Mouse (Mus musculus): ENCODE results near the gene Grik4.
"Not testable (repeated sequence)": the region's sequence is repeated elsewhere in the genome, so short reads cannot be mapped to it uniquely, and the experiment has no call there.

Grik4 gene

GRCm38 (mm10) chr9:42808394-42808793 lies 135.9 kb downstream of the Grik4 start:
- no peak for ATAC-seq (ENCODE audit: insufficient number of reproducible peaks, low FRiP score, low TSS enrichment)

DNA sequence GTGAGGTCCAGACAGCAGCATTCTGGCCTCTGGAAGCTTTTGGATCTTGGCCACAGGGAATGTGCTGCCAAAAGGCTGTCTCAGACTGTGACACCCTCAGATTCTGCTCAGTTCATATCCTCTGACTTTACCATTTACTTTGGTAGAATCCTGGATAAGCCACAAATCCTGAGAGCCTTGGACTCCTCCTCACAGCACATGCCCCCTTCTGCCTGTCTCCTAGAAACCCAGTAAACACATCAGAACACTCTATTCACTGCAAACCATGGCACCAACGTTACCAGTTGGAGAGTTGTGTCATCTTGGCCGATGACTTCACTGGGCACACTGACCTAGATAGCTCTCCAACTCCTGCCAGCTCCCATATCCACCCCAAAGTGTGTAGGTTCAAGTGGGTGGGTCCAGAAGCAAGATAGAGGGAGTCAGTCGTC lies 141.2 kb downstream of the Grik4 start:
- ATAC-seq (ENCODE audit: insufficient number of reproducible peaks, low FRiP score, low TSS enrichment): no peak

DNA sequence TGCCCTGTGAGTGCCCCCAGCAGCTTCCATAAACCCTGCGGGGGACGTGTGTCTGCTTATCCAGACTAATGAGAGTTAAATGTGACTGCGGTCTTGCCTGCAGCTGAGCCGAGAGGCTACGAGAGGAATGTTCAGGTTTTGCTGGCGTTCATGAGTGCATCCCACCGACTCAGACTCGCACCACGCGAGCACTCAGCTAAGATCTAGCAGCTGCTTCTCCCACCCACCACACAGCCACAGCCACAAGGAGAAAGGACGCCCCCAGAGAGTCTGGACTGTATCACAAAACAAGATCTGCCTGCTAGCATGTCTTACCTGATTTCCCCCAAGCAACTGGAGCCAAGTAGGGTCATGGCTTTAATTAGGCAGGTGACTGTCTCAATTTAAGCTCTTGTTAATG lies 142.4 kb downstream of the Grik4 start:
- ATAC-seq (ENCODE audit: insufficient number of reproducible peaks, low FRiP score, low TSS enrichment): no peak

DNA sequence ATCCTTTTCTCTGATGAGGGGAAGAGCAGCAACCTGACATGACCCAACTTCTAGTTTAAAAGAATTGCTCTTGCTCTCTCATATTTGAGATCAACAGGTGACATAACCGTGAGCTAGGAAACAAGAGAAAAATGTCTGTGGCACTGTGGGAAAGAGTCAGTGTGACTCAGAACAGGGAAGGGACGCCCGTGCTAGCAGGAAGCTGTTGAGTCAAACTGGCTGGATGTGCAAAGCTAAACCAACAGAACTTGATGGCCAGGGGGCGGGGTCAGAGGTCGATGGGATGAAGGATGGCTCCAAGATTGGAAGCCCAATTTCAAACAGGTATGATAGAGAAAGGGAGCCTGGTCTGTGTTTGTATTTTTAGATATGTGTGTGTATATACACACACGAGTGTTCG lies 144.2 kb downstream of the Grik4 start:
- ATAC-seq (ENCODE audit: insufficient number of reproducible peaks, low FRiP score, low TSS enrichment): no peak

GRCm38 (mm10) chr9:42799694-42800093 lies 144.6 kb downstream of the Grik4 start:
- ATAC-seq (ENCODE audit: insufficient number of reproducible peaks, low FRiP score, low TSS enrichment): no peak

- no peak for ATAC-seq (ENCODE audit: insufficient number of reproducible peaks, low FRiP score, low TSS enrichment)
These were observed 145.1 kb downstream of the Grik4 start for GRCm38 (mm10) chr9:42799242-42799641.

DNA sequence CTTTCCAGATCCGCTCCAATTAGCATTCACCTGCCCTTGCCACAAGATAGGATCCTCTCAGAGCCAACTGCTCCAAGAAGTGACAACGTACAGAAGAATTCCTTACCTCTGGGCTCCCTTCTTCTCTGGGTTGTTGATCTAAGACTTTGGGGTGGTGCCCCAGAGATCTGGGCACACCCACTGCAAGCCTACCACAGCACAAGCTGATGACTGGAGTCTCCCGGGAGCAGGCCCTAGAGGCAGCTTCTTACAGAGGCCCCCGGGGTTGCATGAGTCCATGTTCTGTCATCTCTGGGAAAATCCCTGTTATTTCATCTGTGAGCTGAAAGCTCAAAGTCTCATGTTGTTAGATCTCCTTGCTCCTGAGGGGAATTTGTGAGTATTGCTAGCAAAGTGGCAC lies 146.0 kb downstream of the Grik4 start:
- ATAC-seq (ENCODE audit: insufficient number of reproducible peaks, low FRiP score, low TSS enrichment): no peak

GRCm38 (mm10) chr9:42797276-42797675 lies 147.0 kb downstream of the Grik4 start:
- no peak for ATAC-seq (ENCODE audit: insufficient number of reproducible peaks, low FRiP score, low TSS enrichment)

DNA sequence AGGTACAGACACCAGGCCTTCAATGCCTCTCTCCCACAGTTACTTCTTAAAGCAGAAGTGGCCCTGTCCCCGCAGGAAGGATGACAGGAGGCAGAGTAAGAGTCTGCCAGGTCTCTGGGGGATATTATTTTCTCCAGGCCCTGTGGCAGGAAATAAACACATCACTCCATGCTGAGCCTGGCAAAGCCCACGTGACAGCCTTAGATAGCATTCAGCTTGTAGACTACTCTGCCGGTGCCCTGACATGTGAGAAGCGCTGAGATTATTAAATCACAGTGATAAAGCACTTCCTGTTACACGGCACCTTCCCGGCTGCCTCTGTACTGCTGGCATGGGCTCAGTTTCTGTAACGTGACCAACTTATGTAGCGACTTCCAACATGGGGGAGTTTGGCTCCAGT lies 148.4 kb downstream of the Grik4 start:
- no peak for ATAC-seq (ENCODE audit: insufficient number of reproducible peaks, low FRiP score, low TSS enrichment)

GRCm38 (mm10) chr9:42794006-42794405 lies 150.3 kb downstream of the Grik4 start:
- ATAC-seq (ENCODE audit: insufficient number of reproducible peaks, low FRiP score, low TSS enrichment): no peak

DNA sequence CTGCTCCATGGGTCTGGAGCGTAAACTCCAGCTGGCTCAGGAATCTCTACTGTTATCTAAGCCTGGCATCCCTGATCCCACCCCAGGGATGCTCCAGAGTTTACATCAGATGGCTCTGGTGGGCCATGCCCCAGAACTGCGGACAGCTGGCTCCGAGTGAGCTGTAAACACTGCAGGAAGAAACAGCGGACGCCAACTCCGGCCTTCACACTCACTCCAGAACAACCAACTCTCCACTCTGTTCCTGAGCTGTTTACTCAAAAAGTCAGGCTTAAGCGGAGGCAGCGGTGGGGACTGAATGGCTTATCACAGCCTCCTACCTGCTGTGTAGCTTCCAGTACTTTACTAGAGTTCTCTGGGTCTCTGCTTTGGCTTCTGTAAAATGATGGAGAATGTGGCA lies 150.7 kb downstream of the Grik4 start:
- ATAC-seq (ENCODE audit: insufficient number of reproducible peaks, low FRiP score, low TSS enrichment): no peak

- no peak for ATAC-seq (ENCODE audit: insufficient number of reproducible peaks, low FRiP score, low TSS enrichment)
These were observed 151.9 kb downstream of the Grik4 start for GRCm38 (mm10) chr9:42792381-42792780.

DNA sequence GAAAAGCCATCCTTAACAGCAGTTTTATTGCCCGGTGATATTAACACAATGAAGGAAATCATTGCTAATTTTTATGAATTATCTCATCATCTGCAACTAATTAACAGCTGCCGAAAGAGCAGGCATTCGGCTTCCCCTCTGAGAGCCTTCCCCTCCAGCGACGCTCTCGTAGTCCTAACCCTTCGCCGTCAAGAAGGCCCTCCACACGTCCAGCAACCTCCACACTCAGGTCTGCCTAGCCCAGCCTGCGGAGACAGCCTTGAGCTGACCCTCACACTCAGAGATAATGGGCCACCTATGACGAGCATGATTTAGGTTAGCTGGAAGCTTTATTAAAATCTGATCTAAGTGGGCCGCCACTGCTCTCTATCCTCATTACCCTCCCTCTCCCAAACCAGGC lies 152.5 kb downstream of the Grik4 start:
- no peak for ATAC-seq (ENCODE audit: insufficient number of reproducible peaks, low FRiP score, low TSS enrichment)

GRCm38 (mm10) chr9:42791346-42791745 lies 152.9 kb downstream of the Grik4 start:
- no peak for ATAC-seq (ENCODE audit: insufficient number of reproducible peaks, low FRiP score, low TSS enrichment)

DNA sequence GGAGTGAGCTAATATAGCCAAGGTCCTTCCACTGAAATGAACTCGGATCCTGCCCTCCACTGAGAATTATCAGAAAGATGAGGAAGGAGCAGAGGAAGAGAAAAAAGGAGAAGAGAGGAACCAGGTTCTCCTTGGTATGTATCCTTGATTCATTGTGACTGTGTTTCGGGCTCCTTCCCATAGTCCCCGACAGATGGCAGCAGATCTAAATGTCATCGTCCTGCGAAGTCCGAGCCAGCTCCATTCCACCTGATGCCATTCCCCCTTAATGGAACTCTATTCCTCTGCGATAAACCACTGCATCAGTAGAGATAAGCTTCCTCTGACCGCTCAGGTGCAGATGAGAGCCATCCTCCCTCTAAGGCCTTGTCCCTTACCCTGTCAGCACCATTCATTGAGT lies 155.8 kb downstream of the Grik4 start:
- no peak for ATAC-seq (ENCODE audit: insufficient number of reproducible peaks, low FRiP score, low TSS enrichment)

DNA sequence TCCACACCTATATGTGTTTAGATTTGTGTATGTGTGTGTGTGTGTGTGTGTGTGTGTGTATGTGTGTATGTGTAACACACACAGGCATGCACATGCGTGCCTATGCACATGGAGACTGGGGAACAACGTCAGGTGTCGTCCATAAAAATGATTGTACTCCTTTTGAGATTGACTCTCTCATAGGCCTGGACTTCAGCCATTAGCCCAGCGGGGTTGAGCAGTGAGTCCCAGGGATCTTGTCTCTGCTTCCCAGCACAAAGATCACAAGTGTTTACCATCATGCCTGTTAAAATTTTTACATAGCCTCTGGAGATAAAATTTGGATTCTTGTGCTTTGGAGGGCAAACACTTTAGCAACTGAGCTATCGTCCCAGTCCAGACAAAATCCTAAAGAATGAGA lies 157.4 kb downstream of the Grik4 start:
- ATAC-seq (ENCODE audit: insufficient number of reproducible peaks, low FRiP score, low TSS enrichment): no peak

GRCm38 (mm10) chr9:42786286-42786685 lies 158.0 kb downstream of the Grik4 start:
- no peak for ATAC-seq (ENCODE audit: insufficient number of reproducible peaks, low FRiP score, low TSS enrichment)

- no peak for ATAC-seq (ENCODE audit: insufficient number of reproducible peaks, low FRiP score, low TSS enrichment)
These were observed 159.0 kb downstream of the Grik4 start for GRCm38 (mm10) chr9:42785173-42785830.

DNA sequence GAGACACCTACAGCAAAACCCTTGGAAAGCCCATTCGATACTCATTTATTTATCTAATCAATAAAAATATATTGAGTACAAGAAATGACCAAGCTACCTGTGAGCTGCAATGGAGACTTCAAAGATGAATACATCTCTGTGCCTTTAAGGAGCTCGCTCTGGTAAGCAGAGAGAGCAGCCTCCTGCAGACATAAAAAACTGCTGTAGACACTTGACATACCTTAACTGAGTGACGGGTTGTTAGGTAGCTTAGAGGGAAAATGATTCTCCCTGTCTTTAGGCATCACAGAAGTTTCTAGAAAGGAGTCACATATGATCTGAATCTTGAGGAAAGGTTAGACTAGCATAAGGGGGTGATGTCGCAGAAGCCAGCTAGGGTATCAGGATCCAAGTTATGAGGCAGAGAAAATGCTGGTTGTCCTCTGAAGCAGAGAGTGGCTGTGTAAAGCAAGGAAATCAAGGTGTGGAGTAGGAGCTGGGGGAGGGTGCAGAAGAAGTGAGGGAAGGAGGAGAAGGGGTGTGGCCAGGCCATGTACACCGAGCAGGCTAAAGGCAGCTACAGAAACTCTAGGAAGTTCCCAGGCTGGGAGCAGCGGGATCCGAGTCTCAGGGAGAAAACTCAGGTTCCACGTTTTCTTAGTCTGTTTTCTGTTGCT lies 160.9 kb downstream of the Grik4 start:
- no peak for ATAC-seq (ENCODE audit: insufficient number of reproducible peaks, low FRiP score, low TSS enrichment)

DNA sequence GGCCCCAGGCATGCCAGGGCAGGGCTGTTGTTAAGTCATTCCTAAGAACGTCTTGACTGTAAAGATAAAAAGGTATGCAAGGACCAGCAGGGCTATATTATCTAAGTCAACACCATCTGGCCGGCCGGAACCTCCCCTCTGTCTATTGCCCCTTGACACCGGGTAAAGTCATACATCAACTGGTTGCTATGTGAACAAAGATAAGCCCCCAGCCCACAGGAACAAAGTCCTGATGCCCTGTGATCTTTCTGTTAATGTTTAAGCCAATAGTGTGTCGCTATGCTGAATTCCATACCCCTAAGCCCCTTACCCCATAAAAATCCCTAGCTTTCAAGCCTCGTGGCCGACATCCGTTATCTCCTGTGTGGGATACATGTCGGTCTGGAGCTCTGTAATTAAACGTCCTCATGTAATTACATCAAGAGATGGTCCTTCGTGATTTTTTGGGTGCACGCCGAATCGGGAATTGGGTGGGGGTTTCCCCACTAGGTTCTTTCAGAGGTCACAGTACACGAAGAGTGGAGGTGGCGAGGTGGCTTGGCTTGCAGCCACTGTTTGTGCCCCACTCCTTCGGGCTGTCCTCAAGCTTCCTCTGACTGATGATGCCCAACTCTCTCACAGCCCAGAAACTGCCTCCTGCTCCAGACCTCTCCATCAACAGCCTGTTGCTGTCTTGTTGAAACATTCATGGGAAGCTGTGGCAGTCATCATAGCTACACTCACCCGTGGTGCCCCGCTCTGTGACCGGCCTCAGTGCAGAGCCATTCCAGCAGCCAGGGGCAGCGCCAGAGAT lies 165.6 kb downstream of the Grik4 start:
- not testable (repeated sequence) for ATAC-seq (ENCODE audit: insufficient number of reproducible peaks, low FRiP score, low TSS enrichment)

GRCm38 (mm10) chr9:42777913-42778312 lies 166.4 kb downstream of the Grik4 start:
- no peak for ATAC-seq (ENCODE audit: insufficient number of reproducible peaks, low FRiP score, low TSS enrichment)
